Mouse (Mus musculus): ENCODE data around the gene Zfp108. TPM values are rescaled to one million over a fixed set of nuclear protein-coding genes. Genes with fewer than 3 reads are reported as not detected.
"Not testable (repeated sequence)": the region's sequence is repeated elsewhere in the genome, so short reads cannot be mapped to it uniquely, and the experiment has no call there.

Gene Zfp108
- 1 to 10 TPM; 7.8 to 9.7 TPM for total RNA-seq (2021)

GRCm38 (mm10) chr7:24254633-24255474 lies at the start of gene Zfp108:
Gene Zfp108, plus strand, starts transcription at chr7:24254794.
- DNase-seq, result peak; percentile 85 to 86

- DNase-seq, result peak; percentile 69 to 80
Observed at GRCm38 (mm10) chr7:24207488-24208261, 46.9 kb upstream of the Zfp108 start.

DNA sequence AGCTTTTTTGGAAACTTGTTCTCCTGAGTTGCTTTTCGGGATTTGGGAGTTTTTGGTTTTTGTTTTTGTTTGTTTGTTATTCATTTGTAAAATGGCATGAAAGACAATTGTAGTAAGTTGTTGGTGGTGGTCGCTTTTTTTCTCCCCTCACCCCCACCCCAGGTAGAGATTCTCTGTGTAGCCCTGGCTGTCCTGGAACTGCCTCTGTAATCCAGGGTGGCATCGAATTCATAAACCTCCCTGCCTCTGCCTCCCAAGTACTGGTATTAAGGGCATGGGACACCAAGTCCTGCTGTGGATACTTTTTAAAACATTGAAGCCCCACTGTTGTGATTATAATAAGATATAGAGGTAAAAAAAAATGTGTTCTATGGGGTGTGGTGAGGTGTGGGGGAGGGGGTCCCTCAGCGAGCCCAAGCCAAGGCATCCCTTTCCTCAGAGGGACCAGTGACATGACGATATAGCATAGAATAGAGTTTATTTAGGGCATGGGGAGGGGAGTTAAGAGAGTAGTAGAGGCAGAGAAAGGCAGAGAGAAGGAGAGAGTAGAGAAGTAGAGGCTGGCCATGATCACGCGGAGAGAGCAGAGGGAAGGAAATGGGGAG lies 46.2 kb upstream of the Zfp108 start:
- DNase-seq, result no peak

DNA sequence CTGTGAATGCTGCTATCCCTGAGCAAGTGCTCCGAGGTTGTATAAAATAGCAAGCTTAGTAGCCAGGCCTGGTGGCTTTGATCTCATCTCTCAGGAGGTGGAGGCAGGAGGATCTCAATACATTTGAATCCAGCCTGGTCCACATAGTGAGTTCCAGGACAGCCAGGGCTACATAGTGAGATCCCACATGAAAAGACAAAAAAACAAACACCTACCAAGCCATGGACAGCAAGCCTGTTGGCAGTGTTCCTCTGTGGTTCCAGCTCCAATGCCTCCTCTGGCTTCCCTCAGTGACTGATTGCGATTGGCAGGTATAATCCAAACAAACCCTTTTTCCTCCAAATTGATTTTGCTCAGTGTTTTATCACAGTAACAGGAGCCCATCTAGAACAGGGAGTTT lies 44.3 kb upstream of the Zfp108 start:
- no peak for DNase-seq

- no peak for DNase-seq
Observed at GRCm38 (mm10) chr7:24211343-24211742, 43.3 kb upstream of the Zfp108 start, which contains the start of gene Zfp111. Gene Zfp111, minus strand, starts transcription at chr7:24211443.

DNA sequence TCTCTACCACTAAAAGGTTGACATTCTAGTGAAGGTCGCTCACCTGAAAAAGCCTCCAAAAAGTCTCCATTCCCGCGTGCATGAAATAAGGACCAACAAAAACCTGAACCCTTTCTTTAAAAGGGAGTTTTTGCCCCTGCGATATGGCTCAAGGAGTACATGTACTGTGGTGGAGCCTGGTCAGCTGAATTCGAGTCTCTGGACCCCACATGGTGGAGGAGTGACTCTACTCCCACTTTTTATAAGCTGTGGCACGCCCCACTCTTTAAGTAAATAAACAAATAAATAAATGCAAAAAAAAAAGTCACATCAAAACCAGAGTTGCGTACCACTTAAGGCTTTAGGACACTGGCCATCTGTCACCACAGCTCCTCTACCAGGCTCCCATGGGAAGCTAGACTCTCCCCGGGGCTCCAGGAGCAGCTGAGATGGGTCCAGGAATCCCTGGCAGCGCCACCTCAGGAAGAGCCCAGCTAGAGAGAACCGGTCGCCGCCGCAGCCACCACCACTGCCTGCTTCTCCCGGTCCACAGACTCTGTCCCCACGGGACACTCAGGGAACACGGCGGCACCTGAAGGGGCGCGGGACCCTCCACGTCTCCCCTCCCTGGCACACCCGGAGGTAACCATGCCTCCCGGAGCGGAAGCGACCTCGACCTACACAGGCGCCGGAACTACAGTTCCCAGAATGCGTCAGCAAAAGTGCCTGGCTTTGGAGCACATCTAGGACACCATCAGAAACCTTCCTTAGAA lies 17.4 kb upstream of the Zfp108 start, which contains the start of gene Zfp109:
Zfp109 (minus strand) TSS at position 521 of the 752 bp plus-strand sequence.
- peak; percentile 71 to 73 for DNase-seq

DNA sequence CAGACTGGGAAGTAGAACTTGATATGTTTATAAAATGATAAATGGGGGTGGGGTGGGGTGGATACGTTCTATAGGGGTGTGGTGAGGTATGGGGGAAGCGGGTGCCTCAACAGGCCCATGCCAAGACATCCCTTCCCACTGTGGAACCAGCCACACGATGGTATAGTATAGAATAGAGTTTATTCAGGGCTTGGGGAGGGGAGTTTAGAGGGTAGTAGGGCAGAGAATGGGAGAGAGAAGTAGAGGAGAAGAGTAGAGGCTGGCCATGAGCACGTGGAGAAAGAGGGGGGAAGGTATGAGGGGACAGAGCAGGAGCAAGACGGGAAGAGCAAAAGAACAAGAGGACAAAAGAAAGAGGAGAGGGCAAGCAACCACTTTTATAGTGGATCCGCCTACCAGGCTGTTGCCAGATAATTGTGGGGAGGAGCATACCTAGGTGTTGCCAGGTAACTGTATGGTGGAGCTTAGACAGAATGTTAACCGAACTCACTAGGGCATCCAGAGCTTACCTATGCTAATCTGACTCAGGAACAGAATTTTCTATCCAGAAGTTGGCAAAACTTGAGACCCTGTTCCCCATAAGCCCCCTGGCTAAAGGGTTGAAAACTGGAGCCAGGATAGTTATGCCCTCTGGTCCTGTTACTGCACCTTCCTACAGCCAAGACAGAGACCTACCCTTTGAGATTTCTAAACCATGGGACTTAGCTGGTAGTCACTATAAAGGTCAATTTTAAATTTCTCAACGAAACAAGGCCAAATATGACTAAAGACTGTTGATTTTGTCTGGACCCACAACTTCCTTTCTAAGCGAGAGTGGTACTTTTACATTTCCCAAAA lies 597 bp upstream of the Zfp108 start:
- DNase-seq, result no peak

- DNase-seq, result no peak
Observed at GRCm38 (mm10) chr7:24259306-24259999, 4.9 kb downstream of the Zfp108 start.

- no peak for DNase-seq
Observed at GRCm38 (mm10) chr7:24260000-24260312, 5.4 kb downstream of the Zfp108 start.

DNA sequence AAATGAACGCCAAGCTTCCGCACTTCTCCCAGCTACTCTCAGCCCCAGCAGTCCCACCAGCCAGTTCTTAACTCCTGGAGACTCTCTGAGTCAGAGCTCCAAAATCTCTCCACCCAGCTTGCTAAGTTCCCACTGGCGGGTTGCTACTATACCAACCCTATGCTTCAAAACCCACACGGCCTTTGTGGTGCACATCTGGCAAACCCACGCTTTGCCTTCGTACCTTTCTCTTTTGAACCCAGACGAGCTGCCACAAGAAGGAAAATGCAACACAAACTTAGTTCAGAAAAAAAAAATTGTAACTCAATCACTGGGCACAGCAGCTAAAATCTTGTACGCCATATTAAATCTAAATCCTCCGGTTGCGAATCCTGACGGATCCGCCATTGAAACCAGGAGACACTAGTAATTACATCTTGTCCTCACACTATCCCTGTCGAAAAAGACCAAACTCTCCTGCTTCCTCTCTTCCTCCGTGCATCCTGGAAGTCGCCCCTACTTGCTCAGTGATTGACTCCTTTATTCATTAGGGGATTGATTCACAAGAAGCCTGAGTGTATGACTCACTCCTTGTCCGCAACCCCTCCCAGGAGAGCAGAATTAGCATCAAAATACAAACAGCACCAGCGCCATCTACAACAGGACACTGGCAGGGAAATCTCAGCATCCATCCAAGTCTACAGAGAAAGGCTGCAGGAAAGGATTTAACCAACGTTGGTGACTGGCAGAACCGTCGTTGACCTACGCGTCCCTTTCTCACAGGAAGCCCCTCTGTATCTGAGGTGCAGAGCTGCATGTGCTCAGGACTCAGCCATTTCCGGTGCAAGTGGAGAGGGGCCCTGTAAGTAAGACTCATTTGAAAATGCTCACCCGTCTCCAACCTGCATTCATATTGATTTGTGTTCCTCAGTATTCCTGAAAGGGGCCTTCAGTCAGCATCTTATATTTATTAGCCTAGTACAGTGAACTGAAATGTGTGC lies 13.9 kb downstream of the Zfp108 start:
- DNase-seq, result no peak

- no peak for DNase-seq
Observed at GRCm38 (mm10) chr7:24269256-24269655, 14.7 kb downstream of the Zfp108 start.

DNA sequence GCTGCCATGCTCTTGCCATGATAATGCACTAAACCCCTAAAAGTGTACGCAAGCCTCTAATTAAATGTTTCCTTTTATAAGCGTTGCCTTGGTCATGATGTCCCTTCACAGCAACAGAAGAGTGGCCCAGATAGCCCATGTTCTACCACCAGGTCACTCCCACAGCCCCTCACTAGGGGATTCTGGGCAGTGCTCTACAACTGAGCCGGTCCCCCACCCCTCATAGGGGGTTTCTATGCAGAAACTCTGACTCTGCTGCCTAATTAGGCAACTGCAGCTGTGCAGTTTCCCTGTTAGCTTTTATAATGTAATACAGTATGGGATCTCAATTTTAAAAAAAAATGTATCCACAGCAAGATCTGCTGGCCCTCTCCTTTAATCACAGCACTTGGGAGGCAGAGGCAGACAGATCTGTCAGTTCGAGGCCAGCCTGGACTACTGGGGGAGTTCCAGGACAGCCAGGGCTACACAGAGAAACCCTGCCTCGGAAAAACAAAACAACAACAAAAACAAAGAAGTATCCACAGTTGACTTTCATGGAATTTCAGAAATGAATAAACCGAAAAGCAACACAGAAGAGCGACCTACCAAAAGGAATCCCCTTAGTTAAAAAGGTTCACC lies 15.2 kb downstream of the Zfp108 start:
- DNase-seq, result no peak

DNA sequence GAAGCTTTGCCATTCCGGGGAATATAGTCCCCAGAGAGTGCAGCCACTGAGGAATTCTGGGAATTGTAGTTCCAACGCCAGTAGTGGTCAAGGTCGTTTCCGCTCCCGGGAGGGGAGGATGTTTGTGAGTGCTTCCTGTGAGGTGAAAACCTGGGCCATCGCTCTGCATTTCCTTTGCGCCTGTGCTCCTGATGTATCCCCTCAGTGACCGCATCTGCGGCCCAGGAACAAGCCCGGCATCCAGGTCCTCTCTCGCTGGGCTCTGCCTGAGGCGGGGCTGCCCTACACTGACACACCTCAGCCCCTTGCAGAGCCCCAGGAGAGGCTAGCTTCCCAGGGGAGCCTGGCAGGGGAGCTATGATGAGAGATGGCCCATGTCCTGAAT lies 15.7 kb downstream of the Zfp108 start, which contains the start of gene Zfp93:
Zfp93 (plus strand) TSS at position 133 of the 385 bp plus-strand sequence.
- peak; percentile 79 to 84 for DNase-seq

DNA sequence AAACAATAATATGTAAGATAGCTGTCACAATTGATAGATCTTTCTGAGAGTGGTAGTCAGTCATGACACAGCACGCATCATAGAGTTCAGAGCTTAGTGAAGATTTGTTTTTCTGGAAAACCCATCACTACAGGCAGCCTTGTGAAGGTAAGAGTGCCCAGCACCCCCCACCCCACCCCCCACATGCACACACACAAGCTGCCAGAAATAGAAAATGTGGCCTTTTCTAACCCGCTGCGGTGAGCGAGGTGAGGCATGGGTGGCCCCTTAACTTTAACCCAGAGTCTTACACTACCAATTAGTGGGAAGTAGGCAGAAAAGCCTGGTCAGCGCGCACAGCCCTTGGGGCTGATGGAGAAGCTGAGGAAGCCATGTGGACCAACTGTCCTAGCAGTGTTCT lies 16.6 kb downstream of the Zfp108 start:
- no peak for DNase-seq

- no peak for DNase-seq
Observed at GRCm38 (mm10) chr7:24274456-24274855, 19.9 kb downstream of the Zfp108 start.

- not testable (repeated sequence) for DNase-seq
Observed at GRCm38 (mm10) chr7:24278771-24279170, 24.2 kb downstream of the Zfp108 start.

DNA sequence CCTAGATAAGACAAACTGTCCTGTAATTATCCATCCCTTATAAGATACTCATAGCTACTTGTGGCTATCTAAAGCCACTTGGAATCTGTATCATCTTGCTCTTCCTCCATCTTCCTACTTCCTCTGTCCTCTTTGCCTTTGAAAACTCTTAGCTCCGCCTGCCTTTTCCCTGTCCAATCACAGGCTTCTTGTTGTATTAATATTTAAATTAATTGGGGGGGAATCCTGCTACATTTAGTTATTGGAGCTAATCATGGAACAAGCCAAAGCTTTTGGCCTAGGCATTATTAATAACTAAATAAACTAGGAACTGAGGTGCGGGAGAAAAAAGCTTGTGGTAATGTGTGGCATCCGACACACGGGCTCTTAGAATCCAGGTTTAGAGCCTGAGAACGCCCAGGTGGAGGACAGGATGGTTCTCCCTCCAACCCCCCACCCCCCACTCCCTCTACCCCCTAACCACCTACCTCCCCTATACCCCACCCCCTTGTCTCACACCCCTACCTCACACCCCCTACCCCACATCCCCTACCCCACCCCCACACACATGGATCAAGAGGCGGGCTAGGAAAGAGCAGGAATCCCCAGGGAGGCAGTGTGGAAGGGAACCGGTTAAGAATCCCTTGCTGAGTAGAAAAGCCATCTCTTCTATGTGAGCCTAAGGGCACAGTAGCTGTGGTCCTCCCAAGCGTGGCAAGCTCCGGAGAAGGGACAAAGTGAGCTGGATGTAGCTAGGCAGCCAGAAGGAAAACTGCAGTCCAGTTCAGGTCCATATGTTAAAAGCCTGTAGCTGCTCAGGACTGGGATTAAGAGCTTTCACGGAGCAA lies 25.6 kb downstream of the Zfp108 start:
- no peak for DNase-seq

- no peak for DNase-seq
Observed at GRCm38 (mm10) chr7:24280858-24281145, 26.2 kb downstream of the Zfp108 start.
